Mouse (Mus musculus) liver, postnatal 0 days (tissue): ENCODE measurements around the gene Nrtn.

Experiments
- CTCF ChIP-seq: sonication (generic); IDR thresholded peaks from 2 replicates; pipeline ENCODE4 v1.5.1; 2016; ENCODE audit warnings: antibody characterized with exemption, low read depth
- EP300 ChIP-seq: IDR thresholded peaks from 2 replicates; pipeline ENCODE4 v1.6.1; 2016; ENCODE audit warnings: antibody characterized with exemption, low read depth, mild to moderate bottlenecking

DNA sequence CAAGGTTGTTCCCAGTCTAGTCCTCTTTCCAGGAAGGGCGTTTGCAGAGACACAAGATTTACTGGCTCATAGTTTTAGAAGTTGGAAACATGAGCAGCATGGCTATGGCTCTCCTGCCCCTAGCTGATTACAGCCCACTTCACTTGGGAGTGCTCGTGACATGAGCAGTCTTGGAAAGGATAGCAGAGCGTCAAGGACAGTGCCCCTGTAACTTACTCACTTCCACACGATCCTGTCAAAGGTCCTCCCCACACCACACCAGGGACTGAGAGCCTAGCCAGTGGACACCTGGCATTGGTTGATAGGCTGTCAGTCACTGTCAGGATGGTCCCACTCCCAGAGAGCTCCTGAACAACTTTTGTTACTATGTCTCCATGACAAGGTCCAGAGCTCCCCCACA is 54.3 kb downstream of the Nrtn start:
- TF ChIP-seq CTCF (no peak), EP300 (no peak)
